Mouse (Mus musculus): ENCODE results near the gene Psma4.

Psma4 gene

DNA sequence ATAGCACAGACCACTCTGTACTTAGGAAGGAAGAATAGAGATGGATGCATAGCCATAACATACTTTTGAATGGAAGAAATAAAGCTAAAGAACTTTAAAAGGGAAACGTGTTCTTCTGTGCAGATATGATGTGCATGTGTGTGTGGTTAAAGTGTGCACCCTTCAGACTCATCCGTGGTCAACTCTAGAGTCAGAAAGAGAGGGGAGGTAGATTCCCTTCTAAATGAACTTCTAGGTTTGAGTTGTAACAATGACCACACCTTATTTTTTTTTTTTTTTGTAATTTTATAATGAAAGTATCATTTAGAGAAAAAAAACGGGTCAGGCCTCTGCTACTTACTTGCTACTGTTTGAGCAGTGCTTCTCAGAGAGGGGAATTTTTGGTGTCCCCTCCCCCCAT is 39.8 kb downstream of the Psma4 start:
- no peak for DNase-seq (ENCODE audit: low spot score in 2 of 2)

DNA sequence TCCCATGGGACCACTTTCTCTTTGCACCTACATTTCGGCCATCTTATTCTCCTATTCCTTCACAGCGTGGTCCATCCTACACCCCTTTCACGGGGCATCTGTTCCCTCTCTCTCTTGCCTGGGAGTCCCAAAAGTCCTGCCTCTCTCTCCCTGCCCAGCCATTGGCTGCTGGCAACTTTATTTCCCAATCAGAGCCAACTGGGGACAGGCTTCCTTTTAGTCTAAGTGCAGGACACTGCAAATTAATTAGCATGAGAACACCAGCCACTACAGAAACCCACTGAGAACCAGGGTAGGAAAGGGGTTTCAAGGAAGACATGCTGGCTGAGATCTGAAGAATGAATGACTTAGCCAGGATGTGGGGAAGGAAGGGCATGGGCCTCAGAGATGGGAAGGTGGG is 43.8 kb downstream of the Psma4 start:
- DNase-seq (ENCODE audit: low spot score in 2 of 2) = no peak

- DNase-seq (ENCODE audit: low spot score in 2 of 2) = no peak
Observed at GRCm38 (mm10) chr9:54995645-54996044, 45.1 kb downstream of the Psma4 start.

DNA sequence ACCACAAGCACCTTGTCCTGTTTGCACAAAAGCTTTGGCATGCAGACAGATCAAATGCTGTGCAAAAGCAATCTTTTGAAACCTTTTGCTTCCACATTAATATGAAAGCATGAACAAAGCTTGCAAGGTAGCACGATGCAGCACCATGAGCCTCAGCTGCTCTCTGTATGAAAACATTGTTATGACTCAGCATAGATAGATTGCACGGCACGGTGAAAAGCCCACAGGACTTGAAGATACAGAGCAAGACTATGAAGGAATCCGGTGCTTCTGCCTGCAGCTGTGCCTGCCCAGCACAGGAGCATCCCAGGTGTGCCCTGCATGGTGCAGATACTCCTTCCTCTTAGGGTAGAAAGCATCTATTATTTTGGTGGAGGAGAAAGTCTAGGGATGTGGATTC is 53.0 kb downstream of the Psma4 start:
- no peak for DNase-seq (ENCODE audit: low spot score in 2 of 2)
